Mouse (Mus musculus) midbrain, embryonic 15.5 days (tissue): ENCODE results near the gene Pex7. TPM values are rescaled to one million over a fixed set of nuclear protein-coding genes. Genes with fewer than 3 reads are reported as not detected.

Experiments used
- ATAC-seq: fragments of 200-750 bp; cut with Nextera tagmentation; replicated peaks from 2 replicates; pipeline ENCODE4 v1.8.0; 2017; ENCODE audit warnings: moderate TSS enrichment
- H3K27ac ChIP-seq: fragments of 300-500 bp; sonication (generic); 2 replicates; pipeline ENCODE4 v1.5.1; 2015; ENCODE audit warnings: mild to moderate bottlenecking, inconsistent platforms
- H3K27me3 ChIP-seq: fragments of 300-500 bp; sonication (generic); replicated peaks from 2 replicates; pipeline ENCODE4 v1.6.1; 2015; ENCODE audit warnings: inconsistent platforms
- H3K36me3 ChIP-seq: fragments of 300-500 bp; sonication (generic); replicated peaks from 2 replicates; pipeline ENCODE4 v1.6.1; 2015; ENCODE audit warnings: inconsistent platforms
- H3K4me1 ChIP-seq: fragments of 300-500 bp; sonication (generic); 2 replicates; pipeline ENCODE4 v1.6.1; 2015; ENCODE audit warnings: inconsistent platforms
- H3K4me2 ChIP-seq: fragments of 300-500 bp; sonication (generic); 2 replicates; pipeline ENCODE4 v1.6.1; 2015; ENCODE audit warnings: inconsistent platforms, mild to moderate bottlenecking, moderate library complexity
- H3K4me3 ChIP-seq: fragments of 300-500 bp; sonication (generic); 2 replicates; pipeline ENCODE4 v1.5.1; 2015; ENCODE audit warnings: mild to moderate bottlenecking, inconsistent platforms
- H3K9ac ChIP-seq: fragments of 300-500 bp; sonication (generic); 2 replicates; pipeline ENCODE4 v1.6.1; 2015; ENCODE audit warnings: mild to moderate bottlenecking, inconsistent platforms
- H3K9me3 ChIP-seq: fragments of 300-500 bp; sonication (generic); 2 replicates; pipeline ENCODE4 v1.6.1; 2016; ENCODE audit warnings: inconsistent platforms
- WGBS: fragments of 180-500 bp; shearing (Covaris S2); methylation state at CpG from one replicate; pipeline ENCODE4 v1.1.7; 2015; ENCODE audit warnings: mixed read lengths; 5-methylcytosine and 5-hydroxymethylcytosine counted together
- polyA plus RNA-seq: library from polyadenylated mRNA; unstranded; fragments of >200 nt; fragmentation: Nextera tagmentation; extraction: Ambion mirVana; gene quantifications from 2 replicates; pipeline ENCODE4 v1.2.1, GENCODE M21; 2015

Pex7 gene
- polyA plus RNA-seq, 1 experiment from 2014 or later = 27.4 TPM

DNA sequence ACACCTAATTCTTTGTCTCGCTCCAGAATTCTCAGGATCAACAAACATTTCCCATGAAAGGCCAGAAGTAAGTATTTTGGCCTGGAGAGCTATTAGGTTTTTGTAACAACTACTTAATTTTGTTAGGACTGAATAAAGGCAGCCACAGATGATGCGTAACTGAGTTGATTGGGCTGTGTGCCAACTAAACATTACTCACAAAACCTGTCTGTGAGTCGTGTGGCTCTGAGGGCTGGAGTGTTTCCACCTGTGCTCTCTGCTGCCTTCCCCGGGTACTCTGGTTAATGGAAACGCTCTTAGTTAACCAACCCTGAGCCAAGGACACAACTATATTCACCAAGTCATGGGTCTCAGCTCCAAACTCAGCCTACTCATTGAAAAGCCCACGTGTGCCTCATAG lies 14.3 kb downstream of the Pex7 start:
- 80% methylated on average over 6 of the region's 6 CpGs for WGBS
- Histone ChIP-seq H3K4me3 (no peak overlapping the region), H3K9ac (no peak overlapping the region), H3K36me3 (no peaks in the 10 kb centered on the region), H3K9me3 (no peaks in the 10 kb centered on the region), H3K4me1 (no peaks in the 10 kb centered on the region), H3K27ac (no peak overlapping the region), H3K4me2 (no peak overlapping the region), H3K27me3 (no peaks in the 10 kb centered on the region)
- no peak for ATAC-seq

DNA sequence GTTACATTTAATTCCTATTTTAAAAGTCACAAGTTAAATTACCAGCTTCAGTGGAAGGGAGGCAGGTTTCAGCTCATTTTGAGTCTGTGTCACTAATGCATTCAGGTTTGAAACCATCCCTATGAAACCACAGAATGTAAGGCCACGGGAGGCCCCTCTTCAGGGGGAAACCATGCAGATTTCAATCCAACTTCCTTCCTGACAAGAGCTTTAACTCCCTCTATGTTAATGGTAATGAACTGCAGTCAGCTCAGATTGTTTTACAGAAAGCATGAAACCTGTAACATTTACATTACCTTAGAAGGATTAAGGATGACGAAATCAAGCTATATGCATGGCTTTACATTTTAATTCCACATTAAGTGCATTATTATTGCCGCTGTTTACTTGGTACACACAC lies 15.8 kb downstream of the Pex7 start:
- no peak overlapping the region for H3K4me2 ChIP-seq
- no peak for ATAC-seq
- no peaks in the 10 kb centered on the region for H3K9me3 ChIP-seq
- no peaks in the 10 kb centered on the region for H3K27me3 ChIP-seq
- no peaks in the 10 kb centered on the region for H3K36me3 ChIP-seq
- no peaks in the 10 kb centered on the region for H3K4me1 ChIP-seq
- no peak overlapping the region for H3K27ac ChIP-seq
- H3K9ac ChIP-seq = no peak overlapping the region
- no peak overlapping the region for H3K4me3 ChIP-seq
- WGBS = 40% methylated on average over 3 of the region's 3 CpGs

DNA sequence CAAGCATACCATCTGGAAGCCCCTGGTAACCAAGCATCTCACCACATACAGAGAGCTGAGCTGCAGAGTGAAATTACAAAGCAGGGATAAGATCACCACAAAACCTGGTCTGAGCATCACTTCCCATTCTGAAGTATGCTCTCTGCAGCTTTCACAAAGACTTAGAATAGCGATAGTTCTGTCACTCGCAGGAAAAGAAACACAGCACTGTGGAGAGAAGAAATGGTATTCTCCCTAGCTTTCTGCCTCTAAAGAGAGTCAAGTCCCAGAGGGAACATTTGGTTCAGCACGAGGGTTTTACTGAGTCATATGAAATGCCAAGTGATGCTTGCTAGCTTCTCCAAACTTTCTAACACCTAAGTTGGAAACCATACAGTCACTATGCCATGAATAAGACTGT lies 17.6 kb downstream of the Pex7 start:
- WGBS = 78% methylated on average over 3 of the region's 3 CpGs
- no peak overlapping the region for H3K4me2 ChIP-seq
- H3K27ac ChIP-seq = no peak overlapping the region
- H3K9me3 ChIP-seq = no peaks in the 10 kb centered on the region
- no peak overlapping the region for H3K4me3 ChIP-seq
- no peaks in the 10 kb centered on the region for H3K27me3 ChIP-seq
- H3K4me1 ChIP-seq = no peaks in the 10 kb centered on the region
- H3K36me3 ChIP-seq = no peaks in the 10 kb centered on the region
- ATAC-seq = no peak
- H3K9ac ChIP-seq = no peak overlapping the region

DNA sequence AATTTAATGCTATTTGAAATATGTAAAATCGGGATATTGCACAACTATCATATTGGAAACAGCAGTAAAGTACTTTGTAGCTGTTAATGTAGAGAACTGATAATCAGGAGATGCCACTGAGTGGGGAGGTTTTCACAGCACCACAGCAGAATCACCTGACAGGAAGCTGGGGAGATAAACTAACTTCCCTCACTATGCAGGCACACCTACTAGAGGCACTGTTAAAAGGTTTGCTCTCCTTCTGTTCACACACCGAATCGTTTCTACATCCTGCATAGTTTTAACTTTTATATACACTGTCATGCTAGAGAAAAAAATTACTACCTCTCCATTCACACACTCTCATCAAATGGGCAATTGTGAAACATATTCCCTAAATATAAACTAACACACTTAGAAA lies 21.2 kb downstream of the Pex7 start:
- WGBS = 92% methylated on average over 3 of the region's 3 CpGs

DNA sequence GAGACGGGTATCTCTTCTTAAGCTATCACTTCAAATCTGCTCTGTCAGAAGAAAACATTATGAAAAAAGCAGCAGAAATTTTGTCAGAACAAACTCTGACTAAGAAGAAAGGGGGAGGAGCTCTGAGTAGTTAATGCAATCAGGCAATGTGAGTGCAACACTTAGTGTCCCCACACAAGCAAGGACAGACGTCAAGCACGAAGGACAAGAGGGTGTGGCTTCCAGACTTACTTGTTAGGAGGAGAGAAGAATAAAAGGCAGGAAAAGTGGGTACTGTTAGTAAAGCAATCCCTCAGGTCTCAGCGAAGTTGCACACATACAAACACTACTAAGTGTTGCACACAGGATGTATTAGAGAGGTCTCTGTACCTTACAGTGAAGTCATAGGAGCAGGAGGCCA lies 23.1 kb downstream of the Pex7 start:
- WGBS = 75% methylated on average over 4 of the region's 4 CpGs
- no peak overlapping the region for H3K4me2 ChIP-seq
- no peak overlapping the region for H3K27ac ChIP-seq
- no peaks in the 10 kb centered on the region for H3K4me1 ChIP-seq
- H3K27me3 ChIP-seq = no peaks in the 10 kb centered on the region
- no peak overlapping the region for H3K4me3 ChIP-seq
- H3K9ac ChIP-seq = no peak overlapping the region
- ATAC-seq = no peak
- no peaks in the 10 kb centered on the region for H3K36me3 ChIP-seq
- no peaks in the 10 kb centered on the region for H3K9me3 ChIP-seq

More for the DNA sequence above, 21.2 kb downstream of the Pex7 start:
- no peak overlapping the region for H3K4me2 ChIP-seq
- no peak overlapping the region for H3K9ac ChIP-seq
- H3K27me3 ChIP-seq = no peaks in the 10 kb centered on the region
- no peak for ATAC-seq
- no peak overlapping the region for H3K4me3 ChIP-seq
- H3K9me3 ChIP-seq = no peaks in the 10 kb centered on the region
- no peaks in the 10 kb centered on the region for H3K36me3 ChIP-seq
- H3K4me1 ChIP-seq = no peaks in the 10 kb centered on the region
- no peak overlapping the region for H3K27ac ChIP-seq

DNA sequence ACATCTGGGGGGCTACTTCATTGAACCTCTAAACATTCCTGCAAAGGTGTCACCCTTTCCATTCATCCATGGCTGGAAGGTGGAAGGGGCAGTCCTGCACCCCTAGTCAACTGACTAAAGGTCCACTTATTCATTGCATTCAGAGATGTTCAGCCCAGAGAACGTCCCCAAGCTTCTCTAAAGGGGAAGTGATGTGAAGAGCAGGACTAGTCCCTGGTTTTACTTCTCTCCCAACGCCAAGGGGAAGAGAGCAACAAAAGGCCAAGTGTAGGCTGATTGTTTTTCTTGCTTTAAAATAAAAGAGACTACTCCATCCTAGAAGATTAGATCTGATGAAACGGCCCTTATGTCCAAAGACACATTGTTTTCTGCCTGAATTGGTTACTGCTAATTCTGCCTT lies 27.1 kb downstream of the Pex7 start:
- ATAC-seq = no peak
- Histone ChIP-seq H3K4me3 (no peak overlapping the region), H3K9me3 (no peaks in the 10 kb centered on the region)

DNA sequence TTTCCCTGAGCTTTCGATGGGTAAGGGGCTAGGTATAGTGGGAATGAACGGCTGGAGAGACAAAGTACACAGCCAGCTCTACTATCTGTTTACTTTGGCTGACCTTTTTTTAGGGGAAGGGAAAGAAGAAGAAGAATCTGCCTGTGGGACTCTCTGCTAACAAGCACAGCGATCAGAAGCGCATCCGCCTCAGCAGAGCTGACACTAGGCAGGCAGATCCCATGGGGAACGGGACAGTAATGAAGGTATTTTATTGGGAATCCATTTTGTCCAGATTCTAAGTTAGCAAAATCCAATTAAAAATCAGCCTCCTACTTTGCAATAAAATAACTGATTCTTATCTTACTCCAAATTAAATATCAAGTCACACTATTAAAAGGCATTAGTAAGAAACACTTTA lies 28.3 kb downstream of the Pex7 start:
- Histone ChIP-seq H3K36me3 (no peaks in the 10 kb centered on the region), H3K27ac (no peak overlapping the region), H3K4me2 (no peak overlapping the region), H3K4me1 (no peaks in the 10 kb centered on the region), H3K4me3 (no peak overlapping the region), H3K27me3 (no peaks in the 10 kb centered on the region), H3K9me3 (no peaks in the 10 kb centered on the region), H3K9ac (no peak overlapping the region)
- 59% methylated on average over 6 of the region's 6 CpGs for whole genome bisulfite sequencing
- ATAC-seq = no peak

More for the DNA sequence above, 27.1 kb downstream of the Pex7 start:
- Histone ChIP-seq H3K27me3 (no peaks in the 10 kb centered on the region), H3K4me2 (no peak overlapping the region), H3K27ac (no peak overlapping the region), H3K4me1 (no peaks in the 10 kb centered on the region), H3K9ac (no peak overlapping the region), H3K36me3 (no peaks in the 10 kb centered on the region)
- 76% methylated on average over 3 of the region's 3 CpGs for WGBS

DNA sequence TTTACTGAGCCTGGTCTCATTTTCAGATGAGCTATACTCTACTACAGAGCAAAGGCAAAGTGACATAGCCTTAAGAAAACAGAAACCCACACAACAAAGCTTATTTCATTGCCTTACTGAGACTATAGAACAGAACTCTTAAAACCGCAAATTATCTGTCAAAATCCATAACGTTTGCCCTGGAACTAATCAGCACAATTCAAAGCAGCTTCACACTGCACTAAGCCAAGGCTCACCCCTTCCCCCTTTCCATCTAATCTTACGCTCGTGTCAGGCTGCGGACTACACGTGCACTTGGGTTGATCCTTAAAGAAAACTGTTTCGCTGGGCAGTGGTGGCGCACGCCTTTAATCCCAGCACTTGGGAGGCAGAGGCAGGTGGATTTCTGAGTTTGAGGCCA lies 29.8 kb downstream of the Pex7 start:
- H3K36me3 ChIP-seq = no peaks in the 10 kb centered on the region
- no peak overlapping the region for H3K9ac ChIP-seq
- WGBS = 79% methylated on average over 9 of the region's 9 CpGs
- ATAC-seq = no peak
- H3K9me3 ChIP-seq = no peaks in the 10 kb centered on the region
- H3K4me2 ChIP-seq = no peak overlapping the region
- H3K27me3 ChIP-seq = no peaks in the 10 kb centered on the region
- no peak overlapping the region for H3K27ac ChIP-seq
- H3K4me1 ChIP-seq = no peaks in the 10 kb centered on the region
- no peak overlapping the region for H3K4me3 ChIP-seq

DNA sequence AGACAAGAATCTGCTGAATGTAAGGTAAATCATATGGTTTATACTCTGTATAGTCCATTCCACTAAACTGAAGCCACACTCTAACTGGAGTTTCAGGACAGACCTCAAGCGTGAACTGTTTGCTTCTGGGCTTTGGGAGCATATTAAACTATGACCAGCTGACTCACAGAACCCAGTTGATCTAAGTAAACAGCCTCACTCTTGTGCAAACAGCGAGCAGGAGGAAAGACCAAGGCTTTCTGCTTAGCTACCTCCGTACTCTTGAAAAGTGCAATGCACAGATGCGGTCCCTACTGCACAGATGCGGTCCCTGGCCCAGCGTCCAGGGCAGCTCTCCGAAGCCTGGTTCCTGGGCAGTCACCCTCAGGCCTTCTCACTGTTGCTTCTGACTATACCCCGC lies 30.2 kb downstream of the Pex7 start:
- H3K4me2 ChIP-seq = no peak overlapping the region
- H3K9me3 ChIP-seq = no peaks in the 10 kb centered on the region
- H3K27me3 ChIP-seq = no peaks in the 10 kb centered on the region
- 0 out of 2 replicates have a peak, but pooled peaks have one; percentile 24 for ATAC-seq
- H3K4me1 ChIP-seq = no peaks in the 10 kb centered on the region
- no peak overlapping the region for H3K4me3 ChIP-seq
- H3K36me3 ChIP-seq = no peaks in the 10 kb centered on the region
- 85% methylated on average over 8 of the region's 8 CpGs for WGBS
- H3K27ac ChIP-seq = no peak overlapping the region
- no peak overlapping the region for H3K9ac ChIP-seq

DNA sequence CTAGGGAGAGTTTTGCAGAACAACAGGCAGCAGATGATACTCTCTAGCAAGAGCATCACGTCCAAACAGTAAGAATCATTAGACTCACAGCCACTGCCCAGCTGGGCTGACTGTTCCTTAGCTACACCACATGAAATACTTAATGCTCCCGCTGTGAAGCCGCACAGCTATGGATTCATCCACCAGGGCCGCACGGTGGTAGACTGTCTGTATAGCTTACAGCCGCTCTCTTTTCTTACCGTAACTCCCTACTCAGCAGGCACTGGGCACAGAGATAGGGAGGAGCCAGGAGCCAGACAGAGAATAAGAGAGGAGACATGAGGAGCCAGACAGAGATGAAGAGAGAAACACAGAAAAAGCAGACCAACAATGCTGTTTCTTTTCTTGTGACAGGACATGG lies 30.8 kb downstream of the Pex7 start:
- no peak overlapping the region for H3K27ac ChIP-seq
- no peaks in the 10 kb centered on the region for H3K36me3 ChIP-seq
- H3K4me2 ChIP-seq = no peak overlapping the region
- 52% methylated on average over 7 of the region's 7 CpGs for WGBS
- H3K4me3 ChIP-seq = no peak overlapping the region
- peak; percentile 74; the same call in 1 of the 2 replicates for ATAC-seq
- H3K9ac ChIP-seq = no peak overlapping the region
- H3K4me1 ChIP-seq = no peaks in the 10 kb centered on the region
- no peaks in the 10 kb centered on the region for H3K9me3 ChIP-seq
- H3K27me3 ChIP-seq = no peaks in the 10 kb centered on the region

DNA sequence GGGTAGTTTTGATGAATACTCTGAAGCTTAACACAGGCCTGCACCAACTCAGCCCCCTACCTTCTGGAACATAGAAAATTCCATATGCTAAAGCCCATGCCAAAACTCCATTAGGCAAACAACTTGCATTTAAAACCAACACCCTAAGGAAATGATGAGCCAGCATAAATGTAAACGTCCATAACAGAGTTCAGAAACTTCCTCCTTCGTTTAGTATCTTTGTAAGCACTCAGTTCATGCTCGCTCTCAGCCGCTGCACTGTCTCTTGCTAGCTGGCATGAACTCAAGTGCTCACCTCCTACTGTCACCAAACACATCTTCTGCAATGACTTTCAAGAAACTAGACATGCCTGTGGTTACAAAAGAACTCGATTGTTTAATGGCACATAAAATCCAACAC lies 32.1 kb downstream of the Pex7 start:
- Histone ChIP-seq H3K4me2 (no peak overlapping the region), H3K27me3 (no peaks in the 10 kb centered on the region), H3K9ac (no peak overlapping the region), H3K27ac (no peak overlapping the region), H3K4me3 (no peak overlapping the region), H3K36me3 (no peaks in the 10 kb centered on the region), H3K9me3 (no peaks in the 10 kb centered on the region), H3K4me1 (no peaks in the 10 kb centered on the region)
- no peak for ATAC-seq
- WGBS = 91% methylated on average over 5 of the region's 5 CpGs

DNA sequence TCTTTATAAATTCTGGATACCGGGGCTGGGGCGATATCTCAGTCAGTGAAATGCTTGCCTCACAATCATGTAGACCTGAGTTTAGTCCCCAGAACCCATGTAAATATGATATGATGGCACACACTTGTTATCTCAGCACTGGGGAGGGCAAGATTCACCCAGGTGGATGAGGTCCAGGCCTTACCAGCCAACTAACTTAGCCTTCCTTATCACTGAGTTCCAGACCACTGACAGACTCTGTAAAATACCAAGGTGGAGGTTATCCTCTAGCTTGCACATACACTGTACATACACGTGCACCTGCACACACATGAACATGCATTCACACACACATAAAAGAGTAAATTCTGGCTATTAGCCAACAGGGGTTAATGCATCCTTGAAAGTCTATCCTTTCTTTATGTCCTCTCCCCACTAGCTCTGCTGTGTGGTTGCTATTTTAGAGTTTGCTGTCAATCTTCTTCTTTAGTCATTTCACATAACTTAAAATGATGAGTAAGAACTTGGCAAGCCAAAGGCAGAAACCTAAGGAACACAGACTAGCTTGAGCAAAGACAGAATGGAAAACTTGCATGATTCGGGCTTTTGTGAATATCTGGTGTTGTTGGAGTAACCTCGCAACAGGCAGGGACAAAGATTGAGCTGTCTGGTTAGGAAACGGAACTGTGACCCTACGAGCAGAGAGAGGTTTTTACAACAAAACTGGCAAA lies 51.7 kb downstream of the Pex7 start:
- no peak overlapping the region for H3K9ac ChIP-seq

DNA sequence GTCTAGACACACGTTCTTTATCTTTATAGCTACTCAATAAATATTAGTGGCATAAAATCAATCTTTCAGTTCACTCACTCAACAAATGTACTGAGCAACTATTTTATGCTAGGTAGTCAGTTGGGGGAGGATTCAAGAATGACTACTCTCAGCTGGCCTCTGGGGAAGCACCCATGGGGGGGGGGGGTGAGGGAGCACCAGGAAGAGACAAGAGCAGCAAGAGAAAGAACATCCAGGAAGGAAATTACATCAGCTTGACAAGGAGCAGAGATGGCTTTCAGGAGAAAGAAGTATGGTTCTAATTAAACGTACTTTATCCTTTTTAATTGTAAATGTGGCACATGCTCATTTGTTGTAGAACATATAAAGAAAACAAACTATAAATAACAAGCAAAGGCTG lies 53.9 kb downstream of the Pex7 start:
- Histone ChIP-seq H3K4me3 (no peak overlapping the region), H3K27ac (no peak overlapping the region), H3K9me3 (no peaks in the 10 kb centered on the region), H3K27me3 (peaks cover 58% of the 10 kb centered on the region), H3K9ac (no peak overlapping the region), H3K36me3 (no peaks in the 10 kb centered on the region), H3K4me2 (no peak overlapping the region), H3K4me1 (peaks cover 36% of the 10 kb centered on the region)
- ATAC-seq = no peak
- WGBS = 75% methylated on average over 2 of the region's 2 CpGs

More for the DNA sequence above, 51.7 kb downstream of the Pex7 start:
- Histone ChIP-seq H3K36me3 (no peaks in the 10 kb centered on the region), H3K4me3 (no peak overlapping the region), H3K27ac (no peak overlapping the region), H3K27me3 (peaks cover 37% of the 10 kb centered on the region), H3K4me2 (no peak overlapping the region), H3K4me1 (peaks cover 19% of the 10 kb centered on the region), H3K9me3 (no peaks in the 10 kb centered on the region)
- ATAC-seq = no peak
- WGBS = 92% methylated on average over 7 of the region's 7 CpGs
